Mouse (Mus musculus) layer of hippocampus, adult 8-10 months (tissue): ENCODE measurements at regions not wholly inside any gene's neighbourhood (a gene's known extent, or its start where the extent isn't known, plus 50 kb on each side); places are given as distances from the start of the nearest gene placed in this dataset.
A peak's percentile ranks its signal among the peaks of the same experiment; 100 is the strongest.

Experiments used
- DNase-seq, 2 experiments: peaks; one replicate each; pipeline ENCODE4 v3.0.0; 2022; ENCODE audit warnings: low spot score in 2 of 2

GRCm38 (mm10) chr14:95241946-95242345 lies 639.1 kb upstream of the 4921530L21Rik start:
- no peak for DNase-seq

GRCm38 (mm10) chr14:95248859-95249258 lies 632.2 kb upstream of the 4921530L21Rik start:
- DNase-seq: no peak

GRCm38 (mm10) chr14:95256110-95256509 lies 624.9 kb upstream of the 4921530L21Rik start:
- DNase-seq: no peak

DNA sequence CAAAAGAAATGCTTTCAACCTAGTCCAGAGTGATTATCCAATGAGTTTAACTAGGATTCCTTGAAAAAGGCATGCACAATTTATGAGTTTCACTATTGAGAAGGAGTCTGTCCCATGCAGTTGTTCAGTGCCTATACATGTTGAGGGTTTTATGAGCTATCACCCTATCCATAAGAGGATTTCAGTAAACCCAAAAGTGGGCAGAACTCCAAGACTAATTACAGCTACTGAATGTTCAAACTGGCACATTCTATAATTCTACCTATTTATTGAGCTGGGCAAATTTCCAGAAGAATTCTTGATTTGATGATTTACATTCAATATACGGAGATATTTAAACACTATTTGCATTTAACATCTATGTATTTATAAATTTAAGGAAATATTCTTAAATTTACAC lies 599.6 kb upstream of the 4921530L21Rik start:
- no peak for DNase-seq

DNA sequence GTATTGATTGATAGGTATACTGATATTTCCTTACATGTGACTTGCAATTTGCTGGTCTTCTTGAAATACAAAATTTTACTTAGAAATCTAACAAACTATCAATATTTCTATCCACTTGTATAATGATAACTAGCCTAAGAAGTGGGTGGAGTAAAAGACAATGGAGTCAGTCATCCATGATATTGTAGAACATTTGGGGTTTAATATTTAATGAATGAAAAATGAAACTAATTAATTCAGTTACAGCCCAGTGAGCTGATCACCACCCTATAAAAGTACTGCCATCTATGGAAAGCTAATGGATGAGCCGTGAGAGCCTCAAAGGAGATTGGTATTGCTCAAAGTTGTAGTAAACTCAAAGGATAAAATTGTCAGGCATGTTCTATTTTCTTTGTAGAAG lies 599.0 kb upstream of the 4921530L21Rik start:
- DNase-seq: no peak

DNA sequence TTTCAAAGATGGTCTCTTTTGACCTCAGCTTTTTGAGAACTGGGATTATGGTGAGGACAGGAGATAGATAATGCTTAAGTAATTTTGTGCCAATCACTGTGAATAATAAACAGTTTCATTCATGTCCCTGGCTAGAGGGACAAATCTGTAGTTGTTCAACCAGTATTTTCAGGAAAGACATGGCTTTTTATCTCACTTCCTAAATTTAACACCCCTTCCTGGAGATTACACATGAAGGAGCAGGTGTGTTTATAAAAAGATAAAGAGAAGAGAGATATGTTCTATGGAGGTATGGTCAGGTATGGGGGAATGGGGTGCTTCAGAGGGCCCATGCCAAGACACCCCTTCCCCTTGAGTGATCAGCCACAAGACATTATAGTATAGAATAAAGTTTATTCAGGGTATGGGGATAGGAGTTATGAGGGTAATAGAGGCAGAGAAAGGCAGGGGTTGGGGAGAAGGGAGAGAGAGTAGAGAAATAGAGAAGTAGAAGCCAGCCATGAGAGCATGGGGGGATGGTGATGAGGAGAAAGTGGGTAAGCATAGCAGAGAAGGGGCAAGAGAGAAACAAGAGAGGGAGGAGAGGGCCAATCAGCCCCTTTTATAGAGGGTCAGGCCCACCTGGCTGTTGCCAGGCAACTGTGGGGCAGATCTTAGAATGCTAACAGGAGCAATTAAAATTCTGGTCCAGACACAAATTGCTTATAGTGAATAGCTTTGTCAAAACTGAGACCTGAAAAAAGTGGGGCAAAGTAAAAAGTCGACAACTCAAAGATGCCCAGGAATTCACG lies 566.7 kb upstream of the 4921530L21Rik start:
- no peak for DNase-seq

DNA sequence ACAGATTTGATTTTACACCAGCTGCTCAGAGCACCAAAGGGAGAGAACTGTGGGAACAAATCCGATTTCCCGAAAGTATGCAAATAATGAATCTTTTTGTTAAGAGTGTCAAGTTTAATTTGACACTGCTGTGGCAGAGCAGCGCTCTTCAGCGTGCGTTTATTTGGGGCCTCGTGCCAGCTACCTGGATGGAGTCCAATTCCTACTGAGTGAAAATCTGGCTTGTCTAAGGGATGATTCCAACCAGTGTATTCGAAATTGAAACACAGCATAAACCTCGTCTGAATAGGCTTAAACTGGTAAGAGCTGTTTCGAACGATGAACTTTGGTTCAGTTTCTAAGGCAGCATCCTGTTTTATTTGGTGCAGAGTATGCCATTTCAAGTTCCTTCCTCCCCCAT lies 524.1 kb upstream of the 4921530L21Rik start:
- peak; percentile 44 to 78 for DNase-seq
